Mouse (Mus musculus) liver, adult 2 months (tissue): ENCODE data around the gene Cpsf6. TPM values are rescaled to one million over a fixed set of nuclear protein-coding genes. Genes with fewer than 3 reads are reported as not detected.

Experiments
- DNase-seq: peaks from one replicate; pipeline ENCODE4 v3.0.0-alpha.2; 2011; ENCODE audit warnings: low read depth, low spot score; ENCODE audit errors: extremely low read depth
- H3K27ac ChIP-seq: fragments of 200-500 bp; replicated peaks from 2 replicates; pipeline ENCODE4 v1.5.1; 2012; ENCODE audit warnings: low read depth, mild to moderate bottlenecking, control low read depth, inconsistent platforms, low read length; ENCODE audit not compliant: insufficient read depth
- H3K27me3 ChIP-seq: fragments of 200-500 bp; 2 replicates; pipeline ENCODE4 v1.6.1; 2012; ENCODE audit warnings: mild to moderate bottlenecking, moderate library complexity, low read length, inconsistent platforms; ENCODE audit not compliant: control insufficient read depth, insufficient read depth
- H3K36me3 ChIP-seq: fragments of 200-500 bp; 2 replicates; pipeline ENCODE4 v1.6.1; 2012; ENCODE audit warnings: low read length, inconsistent platforms; ENCODE audit not compliant: control insufficient read depth, insufficient read depth
- H3K4me1 ChIP-seq: fragments of 200-500 bp; 2 replicates; pipeline ENCODE4 v1.6.1; 2011; ENCODE audit warnings: low read length; ENCODE audit not compliant: control insufficient read depth, insufficient read depth
- H3K4me3 ChIP-seq: fragments of 200-500 bp; 2 replicates; pipeline ENCODE4 v1.5.1; 2011; ENCODE audit warnings: low read depth, mild to moderate bottlenecking, control low read depth, low read length, moderate library complexity; ENCODE audit not compliant: insufficient read depth
- H3K79me2 ChIP-seq: fragments of 200-500 bp; 2 replicates; pipeline ENCODE4 v1.6.1; 2012; ENCODE audit warnings: inconsistent platforms, mild to moderate bottlenecking, low read length, moderate library complexity; ENCODE audit not compliant: control insufficient read depth, insufficient read depth
- H3K9ac ChIP-seq: fragments of 200-500 bp; 2 replicates; pipeline ENCODE4 v1.6.1; 2012; ENCODE audit warnings: low read depth, mild to moderate bottlenecking, control low read depth, inconsistent platforms, low read length
- CTCF ChIP-seq: fragments of 200-500 bp; IDR thresholded peaks from 2 replicates; pipeline ENCODE4 v1.5.1; 2011; ENCODE audit warnings: low read depth, low read length, control low read depth
- POLR2A ChIP-seq: fragments of 200-500 bp; IDR thresholded peaks from 2 replicates; pipeline ENCODE4 v1.6.1; 2011; ENCODE audit warnings: low read length, control low read depth; ENCODE audit not compliant: insufficient read depth; ENCODE audit errors: extremely low read depth
- WGBS: fragments of 180-500 bp; shearing (Covaris S2); methylation state at CpG from one replicate; pipeline ENCODE4 v1.1.7; 2018; 5-methylcytosine and 5-hydroxymethylcytosine counted together
- polyA plus RNA-seq: library from polyadenylated mRNA; depleted of rRNA; stranded (reverse); fragments of >200 nt; gene quantifications from 2 replicates; pipeline ENCODE4 v1.2.3, GENCODE M21; 2012
- total RNA-seq: library from RNA; depleted of rRNA; stranded (reverse); fragments of >200 nt; gene quantifications from 2 replicates; pipeline ENCODE4 v1.2.3, GENCODE M21; 2014

The Cpsf6 gene
- total and polyA plus RNA-seq, 2 experiments, result 23.7 to 32.8 TPM

DNA sequence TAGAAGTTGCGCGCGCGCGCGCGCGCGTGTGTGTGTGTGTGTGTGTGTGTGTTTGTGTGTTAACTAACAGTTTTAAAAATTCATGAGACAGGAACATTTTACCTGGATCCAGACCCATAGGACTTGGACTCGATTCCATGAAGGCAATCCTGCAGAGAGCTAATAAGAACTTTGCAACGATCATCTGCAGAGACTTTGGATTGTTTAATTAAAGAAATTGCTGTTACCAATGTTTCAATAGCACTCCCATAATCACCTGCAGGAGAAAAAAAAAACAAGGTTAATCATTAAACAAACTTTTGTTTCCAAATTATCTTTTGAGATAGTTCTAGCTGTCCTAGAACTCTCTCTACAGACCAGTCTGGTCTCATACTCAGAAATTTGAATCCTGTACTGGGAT is 20.9 kb downstream of the Cpsf6 start:
- no peaks in the 10 kb centered on the region for H3K27me3 ChIP-seq
- peak overlapping the region; percentile 47; the same call in 1 of the 2 replicates for H3K27ac ChIP-seq
- TF ChIP-seq CTCF (no peak), POLR2A (no peak)
- DNase-seq, result peak; percentile 96
- WGBS, result 34% methylated on average over 11 of the region's 11 CpGs
- peaks cover 52% of the 10 kb centered on the region for H3K36me3 ChIP-seq
- H3K4me1 ChIP-seq, result peaks cover 2% of the 10 kb centered on the region
- peaks cover 5% of the 10 kb centered on the region; the same call in 1 of the 2 replicates for H3K79me2 ChIP-seq
- H3K4me3 ChIP-seq, result no peak overlapping the region
- H3K9ac ChIP-seq, result no peak overlapping the region

DNA sequence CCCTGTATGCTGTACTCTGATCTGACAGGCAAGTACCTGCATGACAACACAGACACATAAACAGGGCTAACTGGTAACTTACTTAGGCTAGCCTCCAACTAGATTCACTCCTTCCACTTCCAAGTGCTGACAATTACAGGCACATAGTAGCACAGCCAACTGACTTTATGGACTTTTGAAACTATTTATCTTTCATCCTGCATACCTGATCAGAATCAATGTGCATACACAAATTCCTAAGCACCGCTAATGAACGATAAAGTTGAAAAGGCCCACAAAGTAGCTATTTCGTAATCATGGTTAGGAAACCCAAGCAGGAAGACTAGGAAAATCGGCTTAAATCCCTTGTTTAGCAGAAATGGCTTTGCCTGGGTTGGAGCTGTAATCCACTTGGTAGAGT is 36.8 kb downstream of the Cpsf6 start:
- Histone ChIP-seq H3K4me3 (no peak overlapping the region), H3K27ac (peak overlapping the region; percentile 89), H3K36me3 (peaks cover 3% of the 10 kb centered on the region), H3K9ac (peak overlapping the region; percentile 31), H3K79me2 (no peaks in the 10 kb centered on the region), H3K4me1 (peaks cover 13% of the 10 kb centered on the region), H3K27me3 (no peaks in the 10 kb centered on the region)
- 19% methylated on average over 4 of the region's 4 CpGs for WGBS
- TF ChIP-seq POLR2A (no peak), CTCF (no peak)
- peak; percentile 100 for DNase-seq

DNA sequence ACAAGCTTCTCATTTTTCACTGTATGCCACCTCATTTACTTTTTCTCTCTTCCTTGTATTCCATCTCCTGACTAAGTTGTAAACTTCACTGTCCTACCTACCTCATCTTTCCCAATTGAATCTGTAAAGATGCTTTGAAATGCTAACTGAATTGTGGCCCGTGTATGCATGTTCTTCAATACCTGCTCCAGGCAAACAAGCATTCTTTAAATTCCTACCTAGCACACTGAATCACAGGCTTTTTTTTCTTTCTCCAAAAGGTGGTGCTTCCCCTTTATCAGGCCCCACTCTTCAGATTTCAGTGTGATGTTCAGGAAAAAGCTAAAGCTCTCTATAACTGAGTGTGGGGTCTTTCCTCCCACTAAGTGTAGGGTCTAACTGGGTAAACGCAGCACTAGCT is 37.4 kb downstream of the Cpsf6 start:
- H3K27me3 ChIP-seq, result no peaks in the 10 kb centered on the region
- DNase-seq, result no peak
- H3K4me3 ChIP-seq, result no peak overlapping the region
- TF ChIP-seq CTCF (no peak), POLR2A (no peak)
- no peaks in the 10 kb centered on the region for H3K79me2 ChIP-seq
- peak overlapping the region; percentile 89 for H3K27ac ChIP-seq
- H3K36me3 ChIP-seq, result peaks cover 3% of the 10 kb centered on the region
- H3K9ac ChIP-seq, result peak overlapping the region; percentile 31; the same call in 1 of the 2 replicates
- H3K4me1 ChIP-seq, result peaks cover 13% of the 10 kb centered on the region
- 48% methylated on average over 2 of the region's 2 CpGs for WGBS

DNA sequence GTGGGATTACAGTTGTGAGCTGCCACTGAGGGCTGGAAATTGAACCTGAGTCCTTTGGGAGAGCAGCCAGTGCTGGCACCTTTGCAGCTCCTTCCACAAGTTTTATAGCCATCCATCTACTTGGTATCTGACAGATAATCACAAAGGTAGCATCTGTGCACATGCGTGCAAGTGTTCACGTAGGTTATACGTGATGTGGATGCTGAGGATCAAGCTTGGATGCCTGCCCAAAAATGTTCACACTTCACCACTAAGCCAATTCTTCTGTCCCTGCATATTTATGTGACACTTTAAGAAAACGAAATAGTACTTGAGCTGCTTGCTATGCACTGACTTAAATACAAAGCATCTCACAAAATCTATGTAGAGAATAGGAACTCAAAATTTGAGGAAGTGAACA is 38.8 kb downstream of the Cpsf6 start:
- no peak overlapping the region for H3K27ac ChIP-seq
- no peak for TF ChIP-seq POLR2A
- no peak for TF ChIP-seq CTCF
- H3K4me1 ChIP-seq, result peaks cover 13% of the 10 kb centered on the region
- no peak for DNase-seq
- H3K36me3 ChIP-seq, result no peaks in the 10 kb centered on the region
- H3K4me3 ChIP-seq, result no peak overlapping the region
- no peaks in the 10 kb centered on the region for H3K27me3 ChIP-seq
- no peak overlapping the region for H3K9ac ChIP-seq
- H3K79me2 ChIP-seq, result no peaks in the 10 kb centered on the region
- 93% methylated on average over 4 of the region's 4 CpGs for WGBS

DNA sequence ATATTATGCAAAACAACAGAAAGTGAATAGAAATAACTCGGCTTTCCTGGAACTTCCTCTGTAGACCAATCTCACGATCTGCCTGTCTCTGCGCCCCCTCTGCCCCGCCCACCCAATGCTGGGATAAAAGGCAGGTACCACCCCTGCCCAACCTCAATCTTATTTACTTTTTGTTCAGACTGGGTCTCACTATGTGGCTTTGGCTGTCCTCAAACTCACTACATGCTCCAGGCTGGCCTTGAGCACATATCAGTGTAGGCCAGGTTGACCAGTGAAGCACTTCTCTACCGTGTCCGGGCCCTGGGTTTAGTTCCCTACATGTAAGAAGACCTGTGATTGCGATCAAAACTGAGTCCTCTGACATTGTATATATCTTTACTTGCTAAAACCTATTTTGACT is 40.6 kb downstream of the Cpsf6 start:
- no peak overlapping the region for H3K4me3 ChIP-seq
- peaks cover 12% of the 10 kb centered on the region for H3K4me1 ChIP-seq
- no peak overlapping the region for H3K27ac ChIP-seq
- H3K79me2 ChIP-seq, result no peaks in the 10 kb centered on the region
- DNase-seq, result no peak
- TF ChIP-seq CTCF, result no peak
- no peak for TF ChIP-seq POLR2A
- H3K27me3 ChIP-seq, result no peaks in the 10 kb centered on the region
- 93% methylated on average over 7 of the region's 7 CpGs for WGBS
- H3K36me3 ChIP-seq, result no peaks in the 10 kb centered on the region
- no peak overlapping the region for H3K9ac ChIP-seq

DNA sequence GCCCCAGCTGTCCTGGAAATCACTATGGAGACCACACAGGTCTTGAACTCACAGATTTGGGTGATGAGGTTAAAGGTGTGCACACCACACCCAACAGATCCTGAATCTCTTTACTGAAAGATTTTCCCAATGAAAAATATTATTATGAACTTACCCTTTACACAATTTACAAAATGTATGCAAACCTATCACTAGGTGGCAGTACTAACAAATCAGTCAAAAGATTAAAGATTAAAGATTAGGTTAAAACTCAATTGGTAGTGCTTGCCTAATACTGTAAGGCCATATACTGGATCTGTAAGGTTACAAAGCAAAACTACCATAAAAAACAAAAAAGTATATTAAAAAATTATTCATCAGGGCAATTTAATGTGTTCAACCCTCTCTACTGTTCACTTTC is 41.9 kb downstream of the Cpsf6 start:
- no peak overlapping the region for H3K4me3 ChIP-seq
- H3K36me3 ChIP-seq, result no peaks in the 10 kb centered on the region
- no peak overlapping the region for H3K9ac ChIP-seq
- no peaks in the 10 kb centered on the region for H3K79me2 ChIP-seq
- H3K4me1 ChIP-seq, result peaks cover 10% of the 10 kb centered on the region
- H3K27me3 ChIP-seq, result no peaks in the 10 kb centered on the region
- H3K27ac ChIP-seq, result no peak overlapping the region
- TF ChIP-seq POLR2A, result no peak
- TF ChIP-seq CTCF, result peak; percentile 26; the same call in 1 of the 2 replicates
- DNase-seq, result peak; percentile 64
